Comparison of ENCODE assay signal across 21 mouse cellular contexts in the genomic region with DNA sequence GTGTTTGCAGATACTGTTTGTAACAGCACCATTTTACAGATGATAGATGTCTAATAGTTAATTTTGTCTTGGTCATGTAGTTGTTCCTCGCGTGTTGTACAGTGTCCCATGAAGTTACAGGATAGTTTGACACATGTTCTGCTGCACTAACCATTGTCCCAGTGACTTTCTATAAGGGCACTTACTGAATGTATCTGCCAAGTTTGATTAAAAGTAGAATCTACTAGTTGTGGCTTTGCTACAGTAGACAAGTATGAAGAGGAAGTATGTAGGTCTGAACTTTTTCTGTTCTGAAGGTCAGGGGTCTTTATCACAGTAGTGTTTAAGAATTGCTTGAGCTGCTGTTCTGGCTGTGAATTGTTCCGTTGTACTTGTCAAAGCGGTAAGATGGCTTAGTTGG. TPM values are rescaled to one million over a fixed set of nuclear protein-coding genes. Genes with fewer than 3 reads are reported as not detected.
A peak's percentile ranks its signal among the peaks of the same experiment; 100 is the strongest.
DNase-seq lines count a peak whose midpoint lies in the region; ATAC-seq and TF ChIP-seq lines count a peak whose summit lies in the region.
"Had no signal": no experiment of that assay in that cellular context is flagged by ENCODE, and none has a peak within 500 bp of the region (broad histone marks: within the 10 kb centered on the region; RNA-seq: fewer than 3 reads in every experiment).

No protein-coding gene starts in this region.

- no peak for TF ChIP-seq CTCF in liver, adult 2 months (IDR thresholded peaks at IDR 0.05; ENCODE audit: low read depth, low read length)
- no peak for TF ChIP-seq CTCF in cortical plate, adult 2 months (IDR thresholded peaks at IDR 0.05; ENCODE audit: extremely low read depth, insufficient read depth, low read length)
- TF ChIP-seq CTCF in liver, postnatal 0 days (IDR thresholded peaks at IDR 0.05; ENCODE audit: low read depth), result no peak

- ATAC-seq in heart, embryonic 15.5 days (replicated peaks; ENCODE audit: insufficient number of reproducible peaks, insufficient read depth, low FRiP score, low read depth), result no peak
- no peak for ATAC-seq in liver, embryonic 11.5 days (replicated peaks; ENCODE audit: low FRiP score)
- no peak for ATAC-seq in liver, postnatal 0 days
- ATAC-seq: hindbrain, postnatal 0 days; midbrain, embryonic 13.5 days had no signal

- no peak overlapping the region for H3K27ac ChIP-seq in heart, embryonic 15.5 days
- H3K27ac ChIP-seq in liver, adult 2 months (replicated peaks; ENCODE audit: insufficient read depth, low read depth, low read length), result 0 out of 2 replicates have a peak overlapping the region, but pooled peaks have one; percentile 14
- H3K27ac ChIP-seq in liver, embryonic 11.5 days (ENCODE audit: low read depth, low read length), result no peak overlapping the region
- H3K27ac ChIP-seq in cortical plate, adult 2 months (ENCODE audit: insufficient read depth, low read length), result no peak overlapping the region
- H3K27ac ChIP-seq in liver, postnatal 0 days (ENCODE audit: low read depth), result no peak overlapping the region
- H3K27ac ChIP-seq: forebrain, embryonic 10.5 days; hindbrain, postnatal 0 days; liver, embryonic 15.5 days; midbrain, embryonic 13.5 days; stomach, embryonic 15.5 days had no signal

- H3K27me3 ChIP-seq in heart, embryonic 15.5 days, result no peaks in the 10 kb centered on the region
- H3K27me3 ChIP-seq in liver, adult 2 months (ENCODE audit: control insufficient read depth, insufficient read depth, low read length), result no peaks in the 10 kb centered on the region
- H3K27me3 ChIP-seq in liver, embryonic 11.5 days (replicated peaks; ENCODE audit: control insufficient read depth, insufficient read depth, low read length), result no peaks in the 10 kb centered on the region
- H3K27me3 ChIP-seq in liver, postnatal 0 days (ENCODE audit: insufficient read depth, low read length), result no peaks in the 10 kb centered on the region
- H3K27me3 ChIP-seq: liver, embryonic 15.5 days; midbrain, embryonic 13.5 days; stomach, embryonic 15.5 days had no signal

- H3K36me3 ChIP-seq in heart, embryonic 15.5 days, result peaks cover 20% of the 10 kb centered on the region
- H3K36me3 ChIP-seq in liver, adult 2 months (ENCODE audit: control insufficient read depth, insufficient read depth, low read length), result peaks cover 7% of the 10 kb centered on the region; the same call in 1 of the 2 replicates
- H3K36me3 ChIP-seq in liver, embryonic 11.5 days (ENCODE audit: control insufficient read depth, insufficient read depth, low read length), result peaks cover 18% of the 10 kb centered on the region
- peaks cover 44% of the 10 kb centered on the region for H3K36me3 ChIP-seq in liver, postnatal 0 days (replicated peaks; ENCODE audit: insufficient read depth, low read length)

- no peak overlapping the region for H3K9ac ChIP-seq in heart, embryonic 15.5 days
- no peak overlapping the region for H3K9ac ChIP-seq in liver, adult 2 months (ENCODE audit: low read depth, low read length)
- H3K9ac ChIP-seq in liver, embryonic 11.5 days (ENCODE audit: low read depth, low read length), result no peak overlapping the region
- no peak overlapping the region for H3K9ac ChIP-seq in liver, postnatal 0 days (replicated peaks)
- H3K9ac ChIP-seq: liver, embryonic 15.5 days; midbrain, embryonic 13.5 days; stomach, embryonic 15.5 days had no signal

- no peak overlapping the region for H3K4me3 ChIP-seq in heart, embryonic 15.5 days
- H3K4me3 ChIP-seq in liver, adult 2 months (ENCODE audit: insufficient read depth, low read depth, low read length), result no peak overlapping the region
- no peak overlapping the region for H3K4me3 ChIP-seq in liver, embryonic 11.5 days (ENCODE audit: low read depth, low read length)
- H3K4me3 ChIP-seq in cortical plate, adult 2 months (ENCODE audit: insufficient read depth, low read length), result peak overlapping the region; percentile 32; the same call in 1 of the 2 replicates
- H3K4me3 ChIP-seq in liver, postnatal 0 days (ENCODE audit: low read depth, low read length), result no peak overlapping the region
- H3K4me3 ChIP-seq: forebrain, embryonic 10.5 days; liver, embryonic 15.5 days; midbrain, embryonic 13.5 days; stomach, embryonic 15.5 days had no signal

- WGBS in heart, embryonic 15.5 days, result 68% methylated on average over 4 of the region's 4 CpGs
- 85% methylated on average over 4 of the region's 4 CpGs for WGBS in liver, adult 2 months
- 90% methylated on average over 4 of the region's 4 CpGs for whole genome bisulfite sequencing in liver, embryonic 11.5 days
- 87% methylated on average over 4 of the region's 4 CpGs for WGBS in liver, postnatal 0 days (ENCODE audit: insufficient replicate concordance)

- no peak for DNase-seq in heart, adult 9 months (ENCODE audit: low spot score in 2 of 2)
- no peak for DNase-seq in liver, adult 2 months (ENCODE audit: extremely low read depth, low read depth, low spot score)
- no peak for DNase-seq in liver, embryonic 11.5 days (ENCODE audit: low spot score)
- DNase-seq in liver, postnatal 0 days, result no peak
- DNase-seq in right cerebral cortex, postnatal 25 days, result no peak
- DNase-seq: adrenal gland, postnatal 25 days; cerebellum, adult 8-10 months; gastrocnemius, postnatal 14 days; kidney, adult 9 months; kidney, postnatal 36 days; layer of hippocampus, postnatal 36 days; left cerebral cortex, postnatal 4 days; lung, postnatal 4 days; thymus, adult 2 months had no signal

- no peak for TF ChIP-seq POLR2A in liver, adult 2 months (IDR thresholded peaks at IDR 0.05; ENCODE audit: extremely low read depth, insufficient read depth, low read length)
- 0 out of 2 replicates have a peak, but pooled peaks have one; percentile 18 for TF ChIP-seq POLR2A in cortical plate, adult 2 months (IDR thresholded peaks at IDR 0.05; ENCODE audit: extremely low read depth, insufficient read depth, low read length)

- H3K9me3 ChIP-seq in heart, embryonic 15.5 days (replicated peaks), result no peaks in the 10 kb centered on the region
- H3K9me3 ChIP-seq in liver, embryonic 11.5 days (ENCODE audit: control insufficient read depth, low read length), result no peaks in the 10 kb centered on the region
- H3K9me3 ChIP-seq in liver, postnatal 0 days (ENCODE audit: low read length), result no peaks in the 10 kb centered on the region
- H3K9me3 ChIP-seq: forebrain, embryonic 10.5 days; liver, embryonic 15.5 days; midbrain, embryonic 13.5 days; stomach, embryonic 15.5 days had no signal

- peak overlapping the region; percentile 8; the same call in 1 of the 2 replicates for H3K4me2 ChIP-seq in heart, embryonic 15.5 days
- H3K4me2 ChIP-seq in liver, embryonic 11.5 days, result no peak overlapping the region
- 0 out of 2 replicates have a peak overlapping the region, but pooled peaks have one; percentile 15 for H3K4me2 ChIP-seq in liver, postnatal 0 days (ENCODE audit: low read depth, low read length)
- H3K4me2 ChIP-seq: liver, embryonic 15.5 days; midbrain, embryonic 13.5 days; stomach, embryonic 15.5 days had no signal

- peaks cover 49% of the 10 kb centered on the region for H3K4me1 ChIP-seq in heart, embryonic 15.5 days (replicated peaks)
- peaks cover 10% of the 10 kb centered on the region for H3K4me1 ChIP-seq in liver, adult 2 months (ENCODE audit: control insufficient read depth, insufficient read depth, low read length)
- peaks cover 21% of the 10 kb centered on the region for H3K4me1 ChIP-seq in liver, embryonic 11.5 days (replicated peaks; ENCODE audit: control insufficient read depth, insufficient read depth, low read length)
- H3K4me1 ChIP-seq in cortical plate, adult 2 months (ENCODE audit: control insufficient read depth, insufficient read depth, low read length), result peaks cover 14% of the 10 kb centered on the region
- H3K4me1 ChIP-seq in liver, postnatal 0 days (ENCODE audit: insufficient read depth), result peaks cover 35% of the 10 kb centered on the region

- no peaks in the 10 kb centered on the region; the same call in 1 of the 2 replicates for H3K79me2 ChIP-seq in liver, adult 2 months (ENCODE audit: control insufficient read depth, insufficient read depth, low read length)

- TF ChIP-seq EP300 in liver, postnatal 0 days (IDR thresholded peaks at IDR 0.05; ENCODE audit: low read depth), result no peak

RNA-seq across cellular contexts. Expression of a gene that starts 4.7 kb away (rescaled TPM):
- 434 and 441 TPM in 2 replicates for polyA plus RNA-seq in heart, embryonic 15.5 days (2015; fragmentation: Nextera tagmentation; extraction: Ambion mirVana)
- total RNA-seq in liver, adult 2 months (2014; rRNA removed), result 23.4 and 26.7 TPM in 2 replicates
- polyA plus RNA-seq in liver, adult 2 months (2012; rRNA removed), result 29.5 and 31.2 TPM in 2 replicates
- 361 and 380 TPM in 2 replicates for polyA plus RNA-seq in liver, embryonic 11.5 days (2014; fragmentation: Nextera tagmentation; extraction: Ambion mirVana)
- polyA plus RNA-seq in cortical plate, adult 2 months (2012; rRNA removed), result 1,599 and 1,684 TPM in 2 replicates
- polyA plus RNA-seq in liver, postnatal 0 days (2015; fragmentation: Nextera tagmentation; extraction: Ambion mirVana), result 125 and 133 TPM in 2 replicates
